Mouse (Mus musculus): ENCODE results near the gene Tmc6. TPM values are rescaled to one million over a fixed set of nuclear protein-coding genes. Genes with fewer than 3 reads are reported as not detected.

The Tmc6 gene
- polyA plus RNA-seq, 1 experiment from 2014 or later, result 16.5 TPM

DNA sequence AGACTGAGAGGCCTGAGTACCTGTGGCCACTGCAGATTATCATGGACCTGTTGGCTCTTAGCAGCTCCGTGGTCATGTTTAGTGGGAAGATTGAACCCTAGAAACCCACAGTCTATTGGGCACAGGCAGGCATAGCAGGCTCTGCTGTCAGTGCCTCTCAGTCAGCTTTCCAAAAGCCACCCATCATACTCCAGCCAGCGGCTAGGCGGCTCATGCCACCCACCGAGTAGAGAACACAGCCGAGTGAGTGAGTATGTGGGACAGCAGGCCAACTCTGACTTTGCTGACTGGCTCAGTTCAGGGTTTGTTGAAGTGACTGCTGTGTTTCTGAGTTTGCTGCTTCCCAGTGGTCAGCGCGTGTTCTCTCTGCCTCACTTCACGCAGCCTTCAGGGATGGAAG is 39.8 kb downstream of the Tmc6 start:
- Histone ChIP-seq H3K36me3 (ENCODE audit: control insufficient read depth, insufficient read depth, low read length) (peaks cover 99% of the 10 kb centered on the region), H3K4me3 (ENCODE audit: low read depth, low read length) (no peak overlapping the region), H3K9me3 (ENCODE audit: control insufficient read depth, low read length) (no peaks in the 10 kb centered on the region), H3K4me1 (ENCODE audit: control insufficient read depth, insufficient read depth, low read length) (peaks cover 3% of the 10 kb centered on the region; the same call in 1 of the 2 replicates), H3K4me2 (ENCODE audit: low read depth, low read length) (no peak overlapping the region), H3K9ac (ENCODE audit: low read depth, low read length) (no peak overlapping the region), H3K27me3 (replicated peaks; ENCODE audit: control insufficient read depth, insufficient read depth, low read length) (no peaks in the 10 kb centered on the region), H3K27ac (replicated peaks; ENCODE audit: low read depth, low read length) (no peak overlapping the region)
- 79% methylated on average over 8 of the region's 8 CpGs for WGBS
- DNase-seq (ENCODE audit: low spot score) (no peak), ATAC-seq (ENCODE audit: low read depth) (no peak)

DNA sequence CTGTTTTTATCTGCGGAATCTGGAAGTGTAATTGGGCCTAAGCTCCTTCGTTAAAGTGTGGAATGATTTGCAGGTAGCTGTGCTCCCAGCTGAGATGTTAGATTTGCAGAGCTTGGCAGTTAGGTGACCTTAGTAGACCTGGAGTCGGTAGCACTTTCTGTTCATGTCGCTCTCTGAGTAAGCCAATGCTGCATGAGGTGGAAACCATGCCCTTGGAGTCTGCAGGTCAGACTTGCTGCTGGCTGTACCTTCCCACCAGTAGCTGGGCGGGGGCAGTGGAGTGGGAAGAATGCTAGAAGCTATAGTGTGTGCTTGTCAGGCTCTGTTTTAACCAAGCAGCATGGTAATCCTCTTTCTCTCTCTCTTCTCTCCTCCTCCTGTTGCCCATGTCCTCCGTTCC is 40.9 kb downstream of the Tmc6 start:
- no peak for DNase-seq (ENCODE audit: low spot score)
- 85% methylated on average over 6 of the region's 6 CpGs for WGBS
- Histone ChIP-seq H3K4me1 (ENCODE audit: control insufficient read depth, insufficient read depth, low read length) (peaks cover 3% of the 10 kb centered on the region; the same call in 1 of the 2 replicates), H3K9me3 (ENCODE audit: control insufficient read depth, low read length) (no peaks in the 10 kb centered on the region), H3K36me3 (ENCODE audit: control insufficient read depth, insufficient read depth, low read length) (peaks cover 99% of the 10 kb centered on the region), H3K27ac (replicated peaks; ENCODE audit: low read depth, low read length) (no peak overlapping the region), H3K9ac (ENCODE audit: low read depth, low read length) (no peak overlapping the region), H3K27me3 (replicated peaks; ENCODE audit: control insufficient read depth, insufficient read depth, low read length) (no peaks in the 10 kb centered on the region), H3K4me3 (ENCODE audit: low read depth, low read length) (no peak overlapping the region), H3K4me2 (ENCODE audit: low read depth, low read length) (no peak overlapping the region)
- ATAC-seq (ENCODE audit: low read depth), result no peak

DNA sequence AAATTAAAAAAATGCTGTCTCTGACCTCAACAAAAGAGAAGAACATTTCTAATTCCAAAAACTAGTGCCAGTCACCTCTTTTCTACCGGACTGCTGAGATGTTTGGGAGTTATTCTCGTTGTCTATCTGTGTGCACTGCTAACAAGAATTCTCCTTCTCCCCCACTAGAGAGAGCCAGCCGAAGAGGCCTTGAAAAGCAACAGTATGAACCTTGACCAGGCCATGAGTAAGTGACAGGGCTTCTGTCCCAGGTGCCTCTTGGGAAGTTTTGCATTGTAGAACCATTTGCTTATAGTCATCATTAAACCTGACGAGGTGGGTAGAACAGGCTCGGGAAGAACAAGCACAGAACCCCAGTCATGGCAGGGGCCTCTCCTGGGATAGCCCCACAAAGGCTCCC is 43.9 kb downstream of the Tmc6 start:
- Histone ChIP-seq H3K4me1 (ENCODE audit: control insufficient read depth, insufficient read depth, low read length) (peaks cover under 1% of the 10 kb centered on the region; the same call in 1 of the 2 replicates), H3K9me3 (ENCODE audit: control insufficient read depth, low read length) (no peaks in the 10 kb centered on the region), H3K27me3 (replicated peaks; ENCODE audit: control insufficient read depth, insufficient read depth, low read length) (no peaks in the 10 kb centered on the region), H3K9ac (ENCODE audit: low read depth, low read length) (no peak overlapping the region), H3K36me3 (ENCODE audit: control insufficient read depth, insufficient read depth, low read length) (peaks cover 91% of the 10 kb centered on the region), H3K27ac (replicated peaks; ENCODE audit: low read depth, low read length) (no peak overlapping the region), H3K4me3 (ENCODE audit: low read depth, low read length) (no peak overlapping the region), H3K4me2 (ENCODE audit: low read depth, low read length) (no peak overlapping the region)
- no peak for DNase-seq (ENCODE audit: low spot score)
- 82% methylated on average over 5 of the region's 5 CpGs for WGBS
- ATAC-seq (ENCODE audit: low read depth), result no peak

DNA sequence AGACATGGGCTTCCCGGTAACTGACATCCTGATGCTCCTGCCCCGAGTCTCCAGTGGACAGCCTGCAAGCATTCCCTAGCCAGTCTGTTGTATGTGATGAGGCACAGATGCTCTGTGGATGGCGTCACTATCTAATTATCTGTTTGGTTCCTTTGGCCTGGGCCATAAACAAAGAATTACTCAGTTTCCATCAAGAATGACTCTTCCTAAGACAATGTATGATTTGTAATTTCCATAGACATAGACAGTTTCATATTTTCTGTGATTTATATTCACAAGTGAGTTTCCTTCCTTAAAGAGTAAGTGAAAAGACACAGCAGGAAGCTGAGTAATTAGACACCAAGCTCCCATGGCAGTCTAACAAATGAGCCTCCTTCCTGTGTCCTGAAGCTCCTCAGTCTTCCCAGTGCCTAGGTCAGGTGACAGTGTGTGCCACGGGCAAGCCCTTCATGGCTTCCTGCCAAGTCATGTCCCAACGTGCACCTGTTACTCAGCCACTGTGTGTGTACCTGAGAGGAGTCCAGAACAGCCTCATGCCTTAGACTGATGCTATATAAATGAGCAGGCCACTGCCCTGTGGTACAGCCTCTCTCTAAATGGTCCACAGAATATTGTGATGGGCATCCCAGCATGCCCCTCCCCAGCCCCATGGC is 45.8 kb downstream of the Tmc6 start:
- no peak overlapping the region for H3K9ac ChIP-seq (ENCODE audit: low read depth, low read length)
- H3K27me3 ChIP-seq (replicated peaks; ENCODE audit: control insufficient read depth, insufficient read depth, low read length), result no peaks in the 10 kb centered on the region
- no peak overlapping the region for H3K4me3 ChIP-seq (ENCODE audit: low read depth, low read length)
- peak; percentile 60 for DNase-seq (ENCODE audit: low spot score)
- no peaks in the 10 kb centered on the region for H3K9me3 ChIP-seq (ENCODE audit: control insufficient read depth, low read length)
- ATAC-seq (ENCODE audit: low read depth), result peak; percentile 50; the same call in 1 of the 2 replicates
- H3K4me1 ChIP-seq (ENCODE audit: control insufficient read depth, insufficient read depth, low read length), result no peaks in the 10 kb centered on the region
- 61% methylated on average over 5 of the region's 5 CpGs for WGBS
- no peak overlapping the region for H3K27ac ChIP-seq (replicated peaks; ENCODE audit: low read depth, low read length)
- H3K4me2 ChIP-seq (ENCODE audit: low read depth, low read length), result no peak overlapping the region
- H3K36me3 ChIP-seq (ENCODE audit: control insufficient read depth, insufficient read depth, low read length), result peaks cover 81% of the 10 kb centered on the region

DNA sequence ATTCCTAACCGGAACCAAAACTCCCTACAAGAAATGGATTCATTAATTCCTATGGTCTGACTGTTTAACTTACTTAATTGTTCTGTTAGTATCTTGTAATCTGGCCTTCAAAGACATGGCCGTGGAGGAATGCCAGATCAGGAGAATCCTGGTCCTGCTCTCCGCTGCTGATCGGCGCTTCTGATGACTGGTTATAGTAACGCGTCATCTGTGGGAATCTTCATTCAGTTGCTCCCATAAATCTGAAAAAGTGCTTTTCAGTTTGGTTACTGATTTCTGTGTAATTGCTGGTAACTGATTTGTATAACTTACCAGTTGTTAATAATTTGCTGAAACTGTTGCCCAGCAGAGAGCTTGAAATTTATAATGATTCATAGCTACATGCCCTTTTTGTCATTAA is 50.5 kb downstream of the Tmc6 start:
- ATAC-seq (ENCODE audit: low read depth), result no peak
- H3K4me3 ChIP-seq (ENCODE audit: low read depth, low read length), result no peak overlapping the region

DNA sequence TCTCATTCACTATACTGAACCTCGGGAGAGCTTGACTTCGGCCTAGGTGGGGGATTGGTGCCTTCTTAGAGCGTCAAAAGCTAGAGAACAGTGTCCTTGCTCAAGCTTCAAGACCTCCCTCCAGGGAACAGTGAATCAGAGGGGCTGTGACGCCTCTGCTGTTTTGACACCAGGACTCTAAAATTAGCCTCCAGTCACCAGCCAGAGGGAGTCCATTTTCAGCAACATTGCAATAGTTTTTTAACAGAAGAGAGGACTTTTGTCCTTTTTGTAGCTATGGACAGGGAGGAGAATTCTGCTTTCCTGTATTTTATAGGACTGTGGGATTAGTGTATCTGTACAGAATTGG is 51.5 kb downstream of the Tmc6 start:
- no peak for ATAC-seq (ENCODE audit: low read depth)
- Histone ChIP-seq H3K27me3 (replicated peaks; ENCODE audit: control insufficient read depth, insufficient read depth, low read length) (no peaks in the 10 kb centered on the region), H3K9me3 (ENCODE audit: control insufficient read depth, low read length) (no peaks in the 10 kb centered on the region), H3K27ac (replicated peaks; ENCODE audit: low read depth, low read length) (0 out of 2 replicates have a peak overlapping the region, but pooled peaks have one; percentile 15), H3K4me3 (ENCODE audit: low read depth, low read length) (no peak overlapping the region), H3K4me1 (ENCODE audit: control insufficient read depth, insufficient read depth, low read length) (peaks cover 8% of the 10 kb centered on the region; the same call in 1 of the 2 replicates), H3K9ac (ENCODE audit: low read depth, low read length) (no peak overlapping the region), H3K4me2 (ENCODE audit: low read depth, low read length) (no peak overlapping the region), H3K36me3 (ENCODE audit: control insufficient read depth, insufficient read depth, low read length) (peaks cover 25% of the 10 kb centered on the region)
- WGBS, result 68% methylated on average over 4 of the region's 4 CpGs
- DNase-seq (ENCODE audit: low spot score), result no peak

More for the DNA sequence above, 50.5 kb downstream of the Tmc6 start:
- no peak overlapping the region for H3K9ac ChIP-seq (ENCODE audit: low read depth, low read length)
- H3K4me2 ChIP-seq (ENCODE audit: low read depth, low read length), result no peak overlapping the region
- H3K27me3 ChIP-seq (replicated peaks; ENCODE audit: control insufficient read depth, insufficient read depth, low read length), result no peaks in the 10 kb centered on the region
- H3K9me3 ChIP-seq (ENCODE audit: control insufficient read depth, low read length), result no peaks in the 10 kb centered on the region
- no peak for DNase-seq (ENCODE audit: low spot score)
- peaks cover 34% of the 10 kb centered on the region for H3K36me3 ChIP-seq (ENCODE audit: control insufficient read depth, insufficient read depth, low read length)
- H3K27ac ChIP-seq (replicated peaks; ENCODE audit: low read depth, low read length), result no peak overlapping the region
- 88% methylated on average over 7 of the region's 7 CpGs for WGBS
- H3K4me1 ChIP-seq (ENCODE audit: control insufficient read depth, insufficient read depth, low read length), result peaks cover 8% of the 10 kb centered on the region; the same call in 1 of the 2 replicates

DNA sequence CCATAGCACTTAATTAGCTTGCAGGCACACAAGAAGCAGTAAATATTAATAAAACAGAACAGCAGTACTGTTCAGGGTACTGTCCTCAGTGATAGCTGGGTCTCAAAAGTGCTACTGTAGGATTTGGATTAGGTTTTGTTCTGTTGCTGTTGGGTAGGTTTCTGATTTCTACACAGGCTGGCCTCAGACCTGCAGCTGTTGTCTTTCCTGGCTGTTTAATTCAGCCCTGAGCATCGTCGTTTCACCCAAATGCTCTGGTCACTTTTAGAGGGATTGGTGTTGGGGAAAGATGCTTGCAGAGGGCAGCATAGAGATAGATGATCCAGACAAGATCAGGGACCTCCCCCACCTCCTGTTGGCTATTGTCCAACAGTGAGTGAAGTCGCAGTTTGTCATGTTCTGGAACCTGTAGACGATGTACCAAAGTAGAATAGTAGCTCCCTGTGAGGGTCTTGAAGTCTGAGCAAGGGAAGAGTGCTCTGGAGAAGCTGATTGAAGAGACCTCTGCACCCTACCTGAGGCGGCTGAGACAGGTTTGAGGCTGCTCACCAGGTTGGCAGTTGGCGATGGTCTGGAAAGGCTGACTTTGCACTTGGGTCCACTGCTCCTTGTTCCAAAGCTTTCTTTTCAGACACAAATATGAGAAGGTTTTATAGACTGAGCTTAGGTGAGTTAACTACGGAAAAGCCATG is 52.1 kb downstream of the Tmc6 start:
- ATAC-seq (ENCODE audit: low read depth) (no peak), DNase-seq (ENCODE audit: low spot score) (peak; percentile 11)
- Histone ChIP-seq H3K4me3 (ENCODE audit: low read depth, low read length) (no peak overlapping the region), H3K36me3 (ENCODE audit: control insufficient read depth, insufficient read depth, low read length) (peaks cover 20% of the 10 kb centered on the region), H3K9ac (ENCODE audit: low read depth, low read length) (no peak overlapping the region), H3K27me3 (replicated peaks; ENCODE audit: control insufficient read depth, insufficient read depth, low read length) (no peaks in the 10 kb centered on the region), H3K27ac (replicated peaks; ENCODE audit: low read depth, low read length) (peak overlapping the region; percentile 76; the same call in 1 of the 2 replicates), H3K9me3 (ENCODE audit: control insufficient read depth, low read length) (no peaks in the 10 kb centered on the region), H3K4me2 (ENCODE audit: low read depth, low read length) (no peak overlapping the region), H3K4me1 (ENCODE audit: control insufficient read depth, insufficient read depth, low read length) (peaks cover 8% of the 10 kb centered on the region; the same call in 1 of the 2 replicates)
- WGBS, result 77% methylated on average over 7 of the region's 7 CpGs

DNA sequence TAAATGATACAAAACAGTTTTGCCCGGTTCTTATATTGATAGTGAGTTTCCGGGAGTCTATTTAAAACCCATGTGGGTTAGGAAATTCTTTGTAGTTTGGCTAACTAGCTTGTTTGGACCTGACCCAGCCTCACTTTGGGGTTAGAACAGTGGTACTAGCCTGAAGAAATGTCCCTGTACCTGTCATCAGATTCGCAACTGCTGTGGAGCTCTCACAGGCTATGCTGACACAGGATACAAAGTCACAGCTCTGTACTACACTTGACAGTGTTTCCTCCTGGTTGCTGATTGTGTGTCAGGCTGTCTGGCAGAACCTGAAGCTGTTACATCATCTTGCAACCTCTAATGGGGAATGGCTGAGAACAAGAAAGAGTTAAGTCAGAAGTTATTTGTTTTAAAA is 52.7 kb downstream of the Tmc6 start:
- no peak overlapping the region for H3K4me2 ChIP-seq (ENCODE audit: low read depth, low read length)
- no peaks in the 10 kb centered on the region for H3K27me3 ChIP-seq (replicated peaks; ENCODE audit: control insufficient read depth, insufficient read depth, low read length)
- H3K4me3 ChIP-seq (ENCODE audit: low read depth, low read length), result no peak overlapping the region
- peaks cover 8% of the 10 kb centered on the region; the same call in 1 of the 2 replicates for H3K4me1 ChIP-seq (ENCODE audit: control insufficient read depth, insufficient read depth, low read length)
- no peak for DNase-seq (ENCODE audit: low spot score)
- peak; percentile 45; the same call in 1 of the 2 replicates for ATAC-seq (ENCODE audit: low read depth)
- H3K36me3 ChIP-seq (ENCODE audit: control insufficient read depth, insufficient read depth, low read length), result peaks cover 22% of the 10 kb centered on the region
- no peak overlapping the region for H3K9ac ChIP-seq (ENCODE audit: low read depth, low read length)
- H3K9me3 ChIP-seq (ENCODE audit: control insufficient read depth, low read length), result no peaks in the 10 kb centered on the region
- WGBS, result 67% methylated on average over 3 of the region's 3 CpGs
- H3K27ac ChIP-seq (replicated peaks; ENCODE audit: low read depth, low read length), result peak overlapping the region; percentile 76; the same call in 1 of the 2 replicates

Measured in embryonic facial prominence, embryonic 14.5 days (tissue).